Mouse (Mus musculus) megakaryocyte, embryonic 14.5 days (primary cell): ENCODE measurements at regions not wholly inside any gene's neighbourhood (a gene's known extent, or its start where the extent isn't known, plus 50 kb on each side); places are given as distances from the start of the nearest gene placed in this dataset.

Source experiments
- FLI1 ChIP-seq: IDR thresholded peaks from 2 replicates; pipeline ENCODE4 v1.6.1; 2012; ENCODE audit warnings: low read length, inconsistent platforms, mixed read lengths
- GATA1 ChIP-seq: IDR thresholded peaks from 3 replicates; pipeline ENCODE4 v1.6.1; 2012; ENCODE audit warnings: mixed read lengths, low read length, inconsistent platforms, borderline replicate concordance

DNA sequence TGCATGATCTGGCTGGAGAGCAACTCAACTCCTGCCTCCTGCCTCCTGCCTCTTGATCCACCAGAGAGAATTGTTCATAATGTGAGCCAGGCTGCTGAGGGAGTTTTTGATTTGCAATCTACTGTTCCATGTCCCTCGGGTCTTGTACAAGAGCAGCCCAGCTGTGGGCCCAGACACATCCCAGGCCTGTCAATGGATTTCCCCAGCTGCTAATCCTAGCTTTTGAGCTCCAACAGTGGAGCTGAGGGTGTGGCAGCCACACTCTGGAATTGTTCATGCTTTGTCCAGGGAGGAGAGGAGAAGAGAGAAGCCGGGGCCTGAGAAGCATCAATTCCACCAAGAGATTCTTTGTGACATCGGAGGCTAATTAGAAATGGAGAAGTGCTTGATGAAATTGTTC is 587.9 kb upstream of the Clint1 start:
- TF ChIP-seq GATA1 (no peak), FLI1 (no peak)
